Mouse (Mus musculus): ENCODE results near the gene Kif21b.

- no peak for TF ChIP-seq ZMIZ1 (IDR thresholded peaks at IDR 0.05; ENCODE audit: low read depth, low read length)
- no peak for TF ChIP-seq USF1 (IDR thresholded peaks at IDR 0.05; ENCODE audit: low read depth, low read length)
Observed at GRCm38 (mm10) chr1:136089368-136090165, 41.6 kb upstream of the Kif21b start.
